Mouse (Mus musculus) common myeloid progenitor, adult 5-6 weeks (primary cell): Measurements from ENCODE around the gene Sit1. TPM values are rescaled to one million over a fixed set of nuclear protein-coding genes. Genes with fewer than 3 reads are reported as not detected.

Source experiments
- ATAC-seq: replicated peaks from 2 replicates; pipeline ENCODE4 v1.8.0; 2016; ENCODE audit warnings: low read depth, mild to moderate bottlenecking, moderate TSS enrichment, inconsistent platforms; ENCODE audit not compliant: poor library complexity, severe bottlenecking
- total RNA-seq: library from RNA; stranded (forward); fragments of 200-1000, 187-1606 nt; gene quantifications from 2 replicates; pipeline ENCODE4 v1.2.3, GENCODE M21; 2017

The Sit1 gene
- total RNA-seq, 1 experiment from 2014 or later = not detected

DNA sequence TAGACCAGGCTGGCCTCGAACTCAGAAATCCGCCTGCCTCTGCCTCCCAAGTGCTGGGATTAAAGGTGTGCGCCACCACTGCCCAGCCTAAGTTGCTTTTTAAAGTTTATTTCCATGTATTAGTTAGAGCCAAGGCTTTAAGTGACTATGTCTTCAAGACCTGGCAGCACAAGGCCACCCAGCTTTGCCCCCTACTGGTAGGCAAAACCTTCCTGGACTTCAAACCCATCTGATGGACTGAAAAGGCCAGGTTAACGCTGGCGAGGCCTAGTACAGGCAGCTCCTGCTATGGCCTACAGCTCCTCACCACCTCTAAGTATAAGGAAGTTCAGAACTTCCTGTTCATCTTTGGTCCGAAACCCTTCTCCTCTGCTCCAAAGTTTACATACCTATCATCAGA, 6.9 kb downstream of the Sit1 start:
- 0 out of 2 replicates have a peak, but pooled peaks have one; percentile 26 for ATAC-seq

DNA sequence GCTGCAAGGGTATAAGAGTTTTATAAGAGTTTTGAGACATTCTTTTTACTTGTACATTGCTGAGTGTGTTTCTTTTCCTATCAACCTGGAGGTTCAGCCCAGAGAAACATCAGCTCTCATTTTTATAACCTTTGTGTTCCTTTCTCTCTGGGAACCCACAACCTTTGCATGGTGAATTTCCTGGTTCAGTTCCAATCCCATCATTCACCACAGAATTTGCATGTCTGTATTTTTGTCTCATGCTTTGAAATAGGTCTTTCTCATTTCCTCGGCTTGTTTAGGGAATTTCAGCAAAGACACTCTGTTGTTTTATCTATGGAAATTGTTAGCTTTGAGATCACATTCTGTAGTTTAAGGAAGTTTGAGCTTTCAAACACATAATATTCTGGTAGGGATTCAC, 9.9 kb downstream of the Sit1 start:
- no peak for ATAC-seq

DNA sequence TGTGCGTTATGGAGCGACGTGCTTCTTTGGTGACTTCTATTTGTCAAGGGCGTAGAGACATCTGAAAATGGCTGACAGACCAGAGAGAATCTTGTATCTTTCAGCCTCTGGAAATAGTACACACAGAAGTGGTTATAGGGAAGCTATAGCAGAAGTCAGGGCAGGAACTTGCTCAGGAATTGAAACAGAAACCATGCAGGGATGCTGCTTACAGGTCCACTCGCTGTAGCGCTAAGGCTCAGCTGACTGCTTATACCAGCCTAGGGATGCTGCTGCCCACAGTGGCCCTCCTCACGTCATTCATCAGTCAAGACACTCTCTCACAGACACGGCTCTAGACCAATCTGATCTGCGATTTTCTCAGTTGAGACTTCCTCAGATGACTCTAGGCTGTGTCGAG, 13.2 kb downstream of the Sit1 start:
- peak; percentile 45; the same call in 1 of the 2 replicates for ATAC-seq

DNA sequence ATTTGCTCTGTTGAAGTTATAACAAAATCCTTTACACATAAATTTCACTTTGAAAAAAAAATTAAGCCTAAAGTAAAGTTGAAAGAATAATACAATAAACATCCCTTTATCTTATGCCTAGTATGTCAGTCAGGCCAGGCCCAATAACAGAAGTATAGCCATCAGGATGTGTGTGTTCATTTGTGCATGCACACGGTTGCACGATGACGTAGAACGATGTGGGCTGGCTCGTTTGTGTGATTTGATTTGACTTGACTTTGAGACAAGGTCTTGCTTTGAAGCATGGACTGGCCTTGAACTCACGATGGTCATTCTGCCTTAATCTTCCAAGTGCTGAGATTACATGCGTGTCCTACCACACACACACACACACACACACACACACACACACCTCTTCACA, 16.7 kb downstream of the Sit1 start:
- ATAC-seq = no peak

DNA sequence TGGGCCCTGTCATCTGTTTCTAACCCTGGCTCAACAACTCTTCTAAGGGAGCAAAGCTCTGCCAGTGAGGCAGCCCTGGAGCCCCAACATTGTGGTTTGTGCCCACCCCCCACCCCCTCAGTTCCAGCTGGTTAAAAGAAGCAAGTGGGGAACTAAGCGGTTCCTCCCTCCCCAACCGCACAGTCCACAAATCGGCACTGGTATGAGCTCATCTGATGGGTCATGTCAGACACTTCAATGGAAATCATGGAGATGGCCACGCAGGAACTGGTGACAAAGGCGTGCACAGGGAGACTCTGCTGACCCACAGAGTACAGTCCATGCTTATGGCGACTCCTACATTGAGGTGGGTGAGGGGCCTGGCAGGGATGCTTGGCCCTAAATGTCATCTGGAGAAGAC, 17.6 kb downstream of the Sit1 start:
- ATAC-seq = peak; percentile 83

DNA sequence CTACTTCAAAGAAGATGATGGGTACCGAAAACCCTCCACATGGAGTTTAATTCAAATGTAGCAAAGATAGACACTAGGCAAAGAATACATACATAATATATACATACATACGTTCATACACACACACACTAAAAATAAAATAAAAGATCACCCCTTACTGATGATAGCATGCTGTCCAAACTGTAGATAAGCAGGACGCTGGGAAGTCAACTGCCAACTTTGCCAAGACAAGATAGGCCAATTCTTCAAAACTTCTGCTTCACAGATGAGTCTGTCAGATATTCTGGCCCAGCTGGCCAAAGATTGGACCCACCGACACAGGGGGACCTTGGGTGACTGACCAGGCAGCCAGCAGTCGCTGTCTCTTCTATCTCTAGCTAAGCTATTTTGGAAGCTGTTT, 20.4 kb downstream of the Sit1 start:
- ATAC-seq = no peak

DNA sequence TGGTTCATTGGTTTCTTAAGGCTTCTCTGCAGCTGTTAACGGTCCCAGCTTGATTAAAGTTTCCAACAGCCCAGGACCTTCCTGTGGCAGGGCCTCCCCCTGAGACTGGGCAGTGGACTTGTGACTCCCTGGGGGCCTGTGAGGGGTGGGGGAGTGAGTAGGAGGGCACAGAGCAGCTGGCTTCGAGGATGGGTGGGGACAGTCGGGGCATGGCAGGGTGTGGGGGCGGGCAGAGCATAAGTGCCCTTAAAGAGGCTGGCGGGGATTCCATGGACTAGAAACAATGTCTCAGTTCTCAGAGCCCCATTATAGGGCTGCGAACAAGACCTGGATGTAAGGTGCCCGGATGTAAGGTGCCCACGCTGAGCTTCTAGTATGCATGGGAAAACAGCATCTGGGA, 26.4 kb downstream of the Sit1 start:
- ATAC-seq = no peak

DNA sequence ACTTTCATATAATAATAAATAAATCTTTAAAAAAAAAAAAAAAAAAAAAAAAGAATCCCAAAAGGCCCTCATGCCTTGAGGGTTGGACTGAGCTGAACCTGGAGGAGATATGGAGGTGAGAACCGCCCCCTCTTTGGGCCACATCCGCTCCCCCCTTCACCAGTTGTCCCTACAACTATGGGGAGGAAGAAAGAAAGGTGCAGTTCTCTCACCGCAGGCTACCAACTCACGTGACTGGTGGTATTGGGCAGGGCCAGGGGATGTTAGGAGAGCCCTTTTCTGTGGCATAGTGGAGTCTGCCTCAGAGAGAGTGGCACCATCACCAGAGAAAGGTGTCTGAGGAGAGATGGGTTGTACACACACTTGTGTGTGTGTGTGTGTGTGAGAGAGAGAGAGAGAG, 27.1 kb downstream of the Sit1 start:
- peak; percentile 43 for ATAC-seq

DNA sequence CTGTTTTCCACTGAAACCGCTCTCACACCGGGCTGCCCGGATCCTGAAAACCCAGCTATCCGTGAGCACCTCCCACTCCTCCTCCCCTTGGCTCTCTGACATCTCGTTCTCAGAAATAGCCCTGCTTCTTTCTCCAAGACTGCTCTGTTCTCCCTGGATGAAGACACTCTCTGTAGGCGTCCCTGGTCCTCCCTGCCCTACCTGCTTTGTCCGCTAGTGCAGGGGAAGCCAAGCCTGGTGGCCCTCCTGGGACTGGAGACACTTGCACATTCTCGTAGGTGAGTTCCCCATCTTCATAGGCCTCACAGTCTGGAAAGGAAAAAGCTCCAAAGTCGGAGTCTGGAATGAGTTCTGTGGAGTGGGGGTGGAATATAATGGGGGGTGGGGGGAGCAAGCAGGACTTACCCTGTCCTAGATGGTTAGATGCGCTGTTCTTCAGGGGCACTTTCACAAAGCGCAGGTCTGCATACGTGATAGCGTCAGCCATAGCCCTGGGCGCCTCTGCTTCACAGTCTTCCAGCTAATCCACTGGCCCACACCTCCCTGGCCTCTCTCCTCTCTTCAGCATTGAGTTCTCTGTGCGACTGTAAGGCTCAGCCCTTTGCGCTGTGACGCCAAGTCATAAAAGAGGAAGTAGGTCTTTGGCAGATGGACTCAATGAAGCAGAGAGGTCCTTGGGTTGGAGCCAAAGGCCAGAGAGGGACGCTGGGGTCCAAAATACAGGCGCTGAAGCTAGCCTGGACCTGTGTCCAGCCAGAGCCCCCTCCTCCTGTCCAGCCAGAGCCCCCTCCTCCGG, 29.3 kb downstream of the Sit1 start, which contains the start of gene Cd72:
Gene Cd72 (minus strand): TSS at position 588 of the 796 bp plus-strand sequence.
- peak; percentile 85 for ATAC-seq

DNA sequence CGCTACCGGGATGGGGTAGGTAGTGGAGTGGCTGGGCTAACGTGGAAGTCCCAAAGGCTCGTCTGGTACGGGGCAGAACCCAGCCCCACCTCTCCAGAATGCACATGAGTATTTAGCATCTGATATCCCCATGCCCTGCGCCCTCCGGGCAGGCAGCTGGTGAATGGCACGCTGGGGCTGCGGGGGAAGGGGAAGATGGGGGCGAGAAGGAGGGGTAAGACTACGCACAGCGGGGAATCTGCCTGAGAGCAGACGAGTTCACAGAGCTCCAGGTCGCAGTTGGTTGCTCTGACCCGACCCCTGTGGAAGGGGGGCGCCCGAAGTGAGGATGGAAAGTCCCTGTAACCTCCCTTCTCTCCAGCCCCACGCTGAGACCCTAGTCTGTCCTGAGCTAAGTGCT, 30.1 kb downstream of the Sit1 start:
- ATAC-seq = no peak; the same call in 1 of the 2 replicates

DNA sequence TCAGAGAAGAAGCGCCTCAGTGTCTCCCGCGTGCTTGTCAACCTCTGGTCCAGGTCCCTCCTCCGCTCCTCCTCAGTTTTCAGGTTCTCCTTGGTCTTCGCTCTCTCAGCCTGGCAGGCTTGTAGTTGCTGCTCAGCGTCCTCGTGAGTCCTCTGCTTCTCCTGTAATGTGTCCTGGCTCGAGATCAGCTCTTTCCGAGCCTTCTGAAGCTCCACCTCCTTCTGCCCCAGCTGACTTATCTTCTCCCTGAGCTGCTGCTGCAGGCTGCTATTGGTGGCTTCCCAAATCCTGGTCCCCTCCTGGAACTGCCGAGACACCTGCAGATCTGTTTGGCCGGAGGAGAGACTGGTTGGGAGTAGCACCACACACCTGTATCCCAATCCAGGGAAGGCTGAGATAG, 31.2 kb downstream of the Sit1 start:
- ATAC-seq = no peak

DNA sequence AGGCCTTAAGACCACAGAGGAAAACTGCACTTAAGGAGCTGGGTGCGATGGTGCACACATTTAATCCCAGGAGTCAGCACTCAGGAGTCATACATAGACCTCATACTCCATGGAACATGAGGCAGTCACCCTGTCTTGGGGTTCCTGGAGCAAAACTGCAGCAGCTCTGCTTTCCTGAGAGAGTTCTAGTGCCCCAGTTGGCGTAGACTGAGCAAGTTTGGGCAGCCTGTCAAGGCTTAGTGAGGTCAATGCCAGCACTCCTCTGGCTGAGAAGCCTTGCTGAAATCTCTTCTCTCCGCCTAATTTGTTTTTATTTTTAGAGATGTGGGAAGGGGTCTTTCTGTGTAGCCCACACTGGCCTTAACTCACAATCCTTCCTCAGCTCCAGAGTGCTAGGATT, 35.0 kb downstream of the Sit1 start:
- ATAC-seq = no peak

DNA sequence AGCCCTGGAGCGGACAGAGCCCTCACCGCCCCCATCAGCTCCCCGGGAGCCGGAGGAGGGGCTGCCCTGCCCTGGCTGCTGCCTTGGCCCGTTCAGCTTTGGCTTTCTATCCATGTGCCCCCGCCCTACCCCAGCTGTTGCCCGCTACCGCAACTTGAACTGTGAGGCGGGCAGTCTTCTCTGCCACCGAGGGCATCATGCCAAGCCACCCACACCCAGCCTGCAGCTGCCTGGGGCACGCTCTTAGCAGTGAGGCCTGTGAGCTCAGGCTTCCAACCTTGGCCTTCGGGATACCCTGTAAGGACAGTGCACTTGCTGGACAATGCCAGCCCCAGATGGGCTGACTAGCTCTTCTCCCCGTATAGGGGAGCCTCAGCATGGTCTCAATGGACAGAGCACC, 36.3 kb downstream of the Sit1 start:
- ATAC-seq = no peak

DNA sequence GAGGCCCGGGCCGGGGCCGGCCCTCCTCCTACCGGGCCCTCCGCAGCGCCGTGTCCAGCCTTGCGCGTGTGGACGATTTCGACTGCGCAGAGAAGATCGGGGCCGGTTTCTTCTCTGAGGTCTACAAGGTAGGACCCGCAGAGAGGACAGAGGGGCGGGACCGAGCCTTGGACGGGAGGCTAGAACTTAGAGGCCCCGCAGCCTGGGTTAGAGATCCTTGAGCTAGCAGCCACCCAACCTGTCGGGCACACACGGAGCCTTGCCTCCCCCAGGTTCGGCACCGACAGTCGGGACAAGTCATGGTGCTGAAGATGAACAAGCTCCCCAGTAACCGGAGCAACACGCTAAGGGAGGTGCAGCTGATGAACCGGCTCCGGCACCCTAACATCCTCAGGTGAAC, 40.0 kb downstream of the Sit1 start:
- ATAC-seq = no peak

DNA sequence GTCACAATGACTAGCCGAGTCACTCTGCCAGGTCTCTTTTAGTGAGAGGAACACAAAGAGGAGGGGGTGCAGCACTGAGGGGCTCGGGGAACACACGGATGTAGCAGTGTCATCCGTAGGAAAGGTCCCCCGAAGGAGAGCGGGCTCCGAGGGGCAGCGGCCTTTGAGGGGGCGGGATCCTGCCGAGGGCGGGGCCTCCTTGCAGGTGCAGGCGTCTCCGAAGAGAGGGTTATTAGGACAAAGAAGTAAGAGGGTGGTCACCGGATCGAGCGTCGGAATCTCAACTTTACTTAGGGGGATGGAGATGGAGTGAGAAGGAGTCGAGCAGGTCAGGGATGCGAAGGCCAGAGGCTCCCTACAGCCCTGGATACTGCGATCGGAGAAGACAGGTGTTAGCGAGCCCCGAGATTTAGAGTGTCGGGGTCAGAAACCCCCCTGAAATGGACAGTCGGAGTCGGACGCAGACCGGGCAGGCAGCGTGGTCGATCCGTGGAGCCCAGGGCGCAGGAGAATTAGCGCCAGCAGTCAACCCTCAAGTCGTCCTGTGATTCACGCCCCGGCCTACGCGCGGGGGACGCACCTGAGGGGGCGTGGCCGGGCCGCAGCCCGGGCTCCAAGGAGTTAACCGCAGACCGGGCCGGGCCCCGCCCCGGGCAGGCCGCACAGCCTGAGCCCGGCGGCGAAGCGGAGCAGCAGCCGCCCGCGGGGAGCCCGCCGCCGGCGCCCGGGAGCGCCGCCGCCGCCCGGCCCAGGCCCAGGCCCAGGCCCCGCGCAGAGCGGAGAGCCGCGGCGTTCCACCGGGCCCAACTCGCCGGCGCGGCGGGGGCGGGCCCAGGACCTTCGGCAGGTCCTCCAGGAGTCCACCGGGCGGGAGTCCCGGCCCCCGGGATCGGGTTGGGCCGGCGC, 40.8 kb downstream of the Sit1 start:
- ATAC-seq = 0 out of 2 replicates have a peak, but pooled peaks have one; percentile 6

DNA sequence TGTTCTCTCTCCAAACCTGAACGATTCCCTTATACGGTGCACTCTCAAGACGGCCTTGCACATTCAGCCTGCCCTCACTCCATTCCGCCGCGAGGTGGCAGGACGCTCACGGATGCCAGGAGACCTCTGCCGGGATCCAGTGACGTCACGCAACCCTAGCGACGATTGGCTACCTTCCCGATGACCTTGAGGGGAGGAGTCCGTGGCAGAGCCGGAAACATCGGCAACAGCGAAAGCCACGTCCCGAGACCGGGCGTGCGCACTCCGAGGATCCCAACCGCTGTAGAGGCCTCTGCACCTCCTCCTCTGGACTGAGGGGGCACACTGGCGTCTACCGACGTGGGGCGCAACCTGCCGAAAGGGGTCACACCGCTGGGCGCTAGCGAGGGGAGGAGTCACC, 41.5 kb downstream of the Sit1 start:
- ATAC-seq = peak; percentile 96

DNA sequence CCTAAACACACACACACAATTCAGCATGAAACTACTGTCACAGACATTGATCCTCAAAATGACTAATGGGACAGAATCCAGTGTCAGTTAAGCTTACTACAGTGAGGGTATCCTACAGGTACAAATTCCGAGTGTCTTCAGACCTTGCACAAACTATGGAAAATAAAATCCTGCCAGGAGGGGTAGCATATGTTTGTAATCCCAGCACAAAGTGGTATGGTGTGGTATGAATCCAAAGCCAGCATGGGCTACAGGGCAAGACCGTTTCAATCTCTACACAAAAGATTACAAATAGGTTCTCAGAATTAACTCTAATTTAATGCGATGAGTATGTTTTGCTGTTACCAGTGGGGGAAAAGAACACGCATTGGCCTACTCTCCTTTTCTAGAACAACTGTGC, 41.9 kb downstream of the Sit1 start, which contains the start of gene Tesk1:
Gene Tesk1 (plus strand): TSS at position 301 of the 400 bp plus-strand sequence.
- no peak for ATAC-seq

DNA sequence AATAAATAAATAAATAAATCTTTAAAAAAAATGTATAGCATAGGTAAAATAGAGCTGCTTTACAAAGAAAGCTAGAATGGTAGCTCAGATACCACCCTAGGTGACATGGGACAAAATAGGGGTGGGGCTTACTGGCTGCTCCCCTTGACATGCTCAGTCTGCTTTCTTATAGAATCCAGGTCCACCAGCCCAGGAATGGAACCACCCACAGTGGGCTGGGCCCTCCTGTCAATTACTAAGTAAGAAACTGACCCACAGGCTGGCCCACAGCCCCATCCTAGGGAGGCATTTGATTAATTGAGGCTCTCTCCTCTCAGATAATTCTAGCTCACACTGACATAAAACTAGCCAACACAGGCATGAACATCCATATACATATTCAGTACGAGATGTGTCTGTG, 50.7 kb downstream of the Sit1 start:
- no peak for ATAC-seq
